Mouse (Mus musculus) forebrain, embryonic 14.5 days (tissue): ENCODE results near the gene Olfr1459. TPM values are rescaled to one million over a fixed set of nuclear protein-coding genes. Genes with fewer than 3 reads are reported as not detected.

Experiments used
- ATAC-seq: fragments of 200-750 bp; cut with Nextera tagmentation; 2 replicates; pipeline ENCODE4 v1.8.0; 2017; ENCODE audit warnings: mild to moderate bottlenecking, moderate library complexity
- DNase-seq: peaks from one replicate; pipeline ENCODE4 v3.0.0-alpha.2; 2015; ENCODE audit warnings: low spot score
- H3K27ac ChIP-seq: fragments of 300-500 bp; sonication (generic); 2 replicates; pipeline ENCODE4 v1.5.1; 2014; ENCODE audit warnings: low read depth, mild to moderate bottlenecking, control low read depth, low read length, moderate library complexity
- H3K27me3 ChIP-seq: fragments of 300-500 bp; sonication (generic); replicated peaks from 2 replicates; pipeline ENCODE4 v1.6.1; 2014; ENCODE audit warnings: low read length, control low read depth, mixed read lengths; ENCODE audit not compliant: control insufficient read depth, insufficient read depth
- H3K36me3 ChIP-seq: fragments of 300-500 bp; sonication (generic); 2 replicates; pipeline ENCODE4 v1.6.1; 2014; ENCODE audit warnings: low read length, control low read depth; ENCODE audit not compliant: control insufficient read depth, insufficient read depth
- H3K4me1 ChIP-seq: fragments of 300-500 bp; sonication (generic); 2 replicates; pipeline ENCODE4 v1.6.1; 2014; ENCODE audit warnings: antibody characterized with exemption, low read length, control low read depth; ENCODE audit not compliant: control insufficient read depth, insufficient read depth
- H3K4me2 ChIP-seq: fragments of 300-500 bp; sonication (generic); 2 replicates; pipeline ENCODE4 v1.6.1; 2014; ENCODE audit warnings: mild to moderate bottlenecking, control low read depth, low read length
- H3K4me3 ChIP-seq: fragments of 300-500 bp; sonication (generic); 2 replicates; pipeline ENCODE4 v1.5.1; 2014; ENCODE audit warnings: low read depth, low read length, control low read depth
- H3K9ac ChIP-seq: fragments of 300-500 bp; sonication (generic); 2 replicates; pipeline ENCODE4 v1.6.1; 2014; ENCODE audit warnings: mild to moderate bottlenecking, low read length, control low read depth, moderate library complexity
- H3K9me3 ChIP-seq: fragments of 300-500 bp; sonication (generic); replicated peaks from 2 replicates; pipeline ENCODE4 v1.6.1; 2016; ENCODE audit warnings: low read length, control low read depth, mixed read lengths; ENCODE audit not compliant: control insufficient read depth
- WGBS: fragments of 180-500 bp; shearing (Covaris S2); extraction: QIAGEN DNeasy Blood & Tissue Kit; methylation state at CpG from one replicate; pipeline ENCODE4 v1.1.7; 2014; 5-methylcytosine and 5-hydroxymethylcytosine counted together
- polyA plus RNA-seq: library from polyadenylated mRNA; unstranded; fragments of >200 nt; fragmentation: Nextera tagmentation; extraction: Ambion mirVana; gene quantifications from 2 replicates; pipeline ENCODE4 v1.2.1, GENCODE M21; 2014

The Olfr1459 gene
- polyA plus RNA-seq, result not detected in 2 replicates

- Histone ChIP-seq H3K9ac (no peak within 1 kb of the TSS), H3K36me3 (no peaks in the 10 kb centered on the region), H3K4me1 (no peaks in the 10 kb centered on the region), H3K4me2 (no peak within 1 kb of the TSS), H3K4me3 (no peak within 1 kb of the TSS), H3K27me3 (no peaks in the 10 kb centered on the region), H3K27ac (no peak within 1 kb of the TSS), H3K9me3 (0 out of 2 replicates have a peak, but pooled peaks cover 11% of the 10 kb centered on the region)
- DNase-seq, result no peak
- ATAC-seq, result no peak
- 81% methylated on average over 1 of the region's 1 CpGs for WGBS
Measured at GRCm38 (mm10) chr19:13149449-13149848, at the start of gene Olfr1459. Gene Olfr1459 (minus strand): TSS chr19:13149549.

DNA sequence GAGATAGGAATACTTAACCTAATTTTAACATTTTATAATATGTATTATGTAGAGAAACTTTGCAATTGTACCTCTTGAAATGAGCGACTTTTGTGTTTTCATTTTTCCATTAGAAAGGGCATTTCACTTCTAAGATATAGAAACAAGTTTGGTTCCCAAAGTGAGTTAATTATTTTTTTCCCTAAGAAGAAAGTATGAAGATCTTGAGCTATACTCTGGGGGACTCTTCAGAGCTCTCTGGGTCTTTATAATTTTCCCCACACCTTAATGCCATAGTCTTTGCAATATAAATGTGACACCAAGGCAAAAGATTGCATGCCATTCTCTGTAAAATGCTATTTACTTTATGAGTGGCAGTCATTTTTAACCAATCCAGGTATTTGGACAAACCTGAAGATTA is 36.1 kb upstream of the Olfr1459 start, which contains the start of gene Olfr1462:
Gene Olfr1462 (plus strand): TSS at position 301 of the 400 bp plus-strand sequence.
- H3K27ac ChIP-seq, result no peak within 1 kb of the TSS
- H3K27me3 ChIP-seq, result no peaks in the 10 kb centered on the region
- no peaks in the 10 kb centered on the region for H3K36me3 ChIP-seq
- no peak within 1 kb of the TSS for H3K4me2 ChIP-seq
- 81% methylated on average over 1 of the region's 1 CpGs for WGBS
- peaks cover 17% of the 10 kb centered on the region for H3K9me3 ChIP-seq
- H3K4me3 ChIP-seq, result no peak within 1 kb of the TSS
- H3K4me1 ChIP-seq, result no peaks in the 10 kb centered on the region
- no peak within 1 kb of the TSS for H3K9ac ChIP-seq
- DNase-seq (no peak), ATAC-seq (no peak)

DNA sequence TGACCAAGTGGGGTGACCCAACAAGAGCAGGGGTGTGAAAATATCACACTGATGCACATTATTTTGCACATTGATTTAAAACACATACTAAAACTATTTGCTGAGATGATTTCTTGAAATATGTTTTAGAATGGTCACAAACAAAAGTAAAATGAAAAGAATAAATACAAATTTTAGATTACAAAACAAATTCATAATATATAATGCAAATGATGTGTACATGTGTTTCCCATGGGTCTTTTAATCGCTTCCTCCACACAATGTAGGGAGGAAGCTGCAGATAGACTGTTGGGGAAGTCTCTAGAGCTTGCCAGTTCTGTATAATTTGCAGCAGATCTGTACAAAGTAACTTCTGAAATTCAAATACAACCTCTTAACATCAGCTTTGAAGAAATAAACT is 13.4 kb upstream of the Olfr1459 start, which contains the start of gene Olfr1461:
Gene Olfr1461 (plus strand): TSS at position 301 of the 400 bp plus-strand sequence.
- WGBS, result 56% methylated on average over 1 of the region's 1 CpGs
- H3K27ac ChIP-seq, result no peak within 1 kb of the TSS
- DNase-seq (no peak), ATAC-seq (no peak)
- no peaks in the 10 kb centered on the region for H3K4me1 ChIP-seq
- H3K9ac ChIP-seq, result no peak within 1 kb of the TSS
- no peak within 1 kb of the TSS for H3K4me2 ChIP-seq
- H3K36me3 ChIP-seq, result no peaks in the 10 kb centered on the region
- H3K27me3 ChIP-seq, result no peaks in the 10 kb centered on the region
- no peaks in the 10 kb centered on the region for H3K9me3 ChIP-seq
- H3K4me3 ChIP-seq, result no peak within 1 kb of the TSS

- Histone ChIP-seq H3K9me3 (peaks cover 10% of the 10 kb centered on the region; the same call in 1 of the 2 replicates), H3K4me1 (no peaks in the 10 kb centered on the region), H3K36me3 (no peaks in the 10 kb centered on the region), H3K4me2 (no peak within 1 kb of the TSS), H3K4me3 (no peak within 1 kb of the TSS), H3K9ac (no peak within 1 kb of the TSS), H3K27ac (no peak within 1 kb of the TSS), H3K27me3 (no peaks in the 10 kb centered on the region)
- DNase-seq, result no peak
- no peak for ATAC-seq
- WGBS, result 86% methylated on average over 3 of the region's 3 CpGs
Measured at GRCm38 (mm10) chr19:13106675-13107074, 42.7 kb downstream of the Olfr1459 start, which contains the start of gene Olfr1458. Gene Olfr1458 (minus strand): TSS chr19:13106775.

GRCm38 (mm10) chr19:13097791-13098190 is 51.6 kb downstream of the Olfr1459 start, which contains the start of gene Olfr1457:
Gene Olfr1457 (minus strand): TSS chr19:13097891.
- H3K9me3 ChIP-seq, result 0 out of 2 replicates have a peak, but pooled peaks cover 7% of the 10 kb centered on the region
- ATAC-seq (no peak), DNase-seq (no peak)
- H3K4me1 ChIP-seq, result no peaks in the 10 kb centered on the region
- H3K4me2 ChIP-seq, result no peak within 1 kb of the TSS
- H3K27me3 ChIP-seq, result no peaks in the 10 kb centered on the region
- H3K27ac ChIP-seq, result no peak within 1 kb of the TSS
- WGBS, result 68% methylated on average over 2 of the region's 2 CpGs
- H3K9ac ChIP-seq, result no peak within 1 kb of the TSS
- no peak within 1 kb of the TSS for H3K4me3 ChIP-seq
- H3K36me3 ChIP-seq, result no peaks in the 10 kb centered on the region

DNA sequence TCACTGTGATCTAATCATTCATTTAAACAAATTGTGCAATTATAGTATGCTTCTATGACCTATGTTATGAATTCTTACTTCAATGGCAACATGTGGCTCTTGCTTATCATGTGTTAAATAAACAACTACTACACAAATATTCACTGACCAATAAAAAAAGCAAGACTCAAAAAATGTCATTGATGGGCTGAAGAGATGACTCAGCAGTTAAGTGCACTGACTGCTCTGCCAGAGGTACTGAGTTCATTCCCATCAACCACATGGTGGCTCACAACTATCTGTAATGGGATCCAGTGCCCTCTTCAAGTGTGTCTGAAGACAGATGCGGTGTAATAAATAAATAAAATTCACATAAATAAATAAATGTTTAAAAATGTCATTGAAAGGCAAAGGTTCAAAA is 55.4 kb downstream of the Olfr1459 start:
- H3K9me3 ChIP-seq, result peaks cover 6% of the 10 kb centered on the region; the same call in 1 of the 2 replicates
- no peaks in the 10 kb centered on the region for H3K36me3 ChIP-seq
- WGBS, result 91% methylated on average over 1 of the region's 1 CpGs
- DNase-seq (no peak), ATAC-seq (no peak)
- H3K9ac ChIP-seq, result no peak overlapping the region
- no peak overlapping the region for H3K4me2 ChIP-seq
- H3K4me3 ChIP-seq, result no peak overlapping the region
- H3K27ac ChIP-seq, result no peak overlapping the region
- no peaks in the 10 kb centered on the region for H3K4me1 ChIP-seq
- H3K27me3 ChIP-seq, result no peaks in the 10 kb centered on the region

Other genes with a start within 250 kb of the Olfr1459 start
- not detected in 2 replicates for gene Olfr1447, start 245.8 kb downstream of the Olfr1459 start, polyA plus RNA-seq
- not detected in 2 replicates for gene Olfr1448, start 225.1 kb downstream of the Olfr1459 start, polyA plus RNA-seq
- not detected in 2 replicates for gene Olfr1449, start 218.7 kb downstream of the Olfr1459 start, polyA plus RNA-seq
- not detected in 2 replicates for gene Olfr1450, start 199.3 kb downstream of the Olfr1459 start, polyA plus RNA-seq
- not detected in 2 replicates for gene Olfr1451, start 154.5 kb downstream of the Olfr1459 start, polyA plus RNA-seq
- gene Olfr1453, start 121.2 kb downstream of the Olfr1459 start, polyA plus RNA-seq, result not detected in 2 replicates
- gene Olfr1454, start 88.9 kb downstream of the Olfr1459 start, polyA plus RNA-seq, result not detected in 2 replicates
- gene Olfr1457, start 51.7 kb downstream of the Olfr1459 start, polyA plus RNA-seq, result not detected in 2 replicates
- gene Olfr1458, start 42.8 kb downstream of the Olfr1459 start, polyA plus RNA-seq, result not detected in 2 replicates
- gene Olfr1461, start 13.5 kb upstream of the Olfr1459 start, polyA plus RNA-seq, result not detected in 2 replicates
- gene Olfr1462, start 36.2 kb upstream of the Olfr1459 start, polyA plus RNA-seq, result not detected in 2 replicates
- gene Olfr1463, start 81.8 kb upstream of the Olfr1459 start, polyA plus RNA-seq, result not detected in 2 replicates
- not detected in 2 replicates for gene Olfr1465, start 166.0 kb upstream of the Olfr1459 start, polyA plus RNA-seq
- gene Olfr1466, start 189.3 kb upstream of the Olfr1459 start, polyA plus RNA-seq, result not detected in 2 replicates
- not detected in 2 replicates for gene Olfr1467, start 212.7 kb upstream of the Olfr1459 start, polyA plus RNA-seq